Mouse (Mus musculus) cerebellum, adult 2 months (tissue): ENCODE results near the gene Gm5861.
"Not testable (repeated sequence)": the region's sequence is repeated elsewhere in the genome, so short reads cannot be mapped to it uniquely, and the experiment has no call there.

Experiments used
- CTCF ChIP-seq: fragments of 200-500 bp; IDR thresholded peaks from 2 replicates; pipeline ENCODE4 v1.5.1; 2011; ENCODE audit warnings: low read depth, mild to moderate bottlenecking, control low read depth, low read length, moderate library complexity, borderline replicate concordance; ENCODE audit not compliant: insufficient read depth
- POLR2A ChIP-seq: fragments of 200-500 bp; IDR thresholded peaks from 2 replicates; pipeline ENCODE4 v1.6.1; 2011; ENCODE audit warnings: low read length, control low read depth, borderline replicate concordance; ENCODE audit not compliant: insufficient read depth

DNA sequence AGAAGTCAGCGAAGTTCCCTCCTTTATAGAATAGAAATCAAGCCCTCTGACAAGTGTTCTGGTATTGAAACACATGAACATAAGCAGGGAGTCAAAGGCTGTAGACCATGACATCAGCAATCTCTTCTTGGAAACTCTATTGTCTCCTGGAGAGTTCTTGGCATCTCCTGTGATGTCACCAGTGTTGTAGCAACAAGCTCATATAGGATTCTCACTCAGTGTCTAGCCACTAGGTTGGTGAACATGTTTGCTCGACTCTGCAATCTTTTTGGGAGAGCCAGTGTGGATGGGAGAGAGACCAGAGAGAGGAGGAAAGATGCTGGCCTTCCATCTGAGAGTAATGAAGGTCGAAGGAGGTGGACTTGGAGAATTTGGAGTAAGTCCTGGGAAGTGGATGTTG, at the start of gene Gm5861:
- not testable (repeated sequence) for TF ChIP-seq POLR2A, CTCF
